Mouse (Mus musculus) E14TG2a.4 (cell line): ENCODE measurements around the gene Rpl4.

ENCODE experiments used
- CTCF ChIP-seq: conservative IDR thresholded peaks from 2 replicates; pipeline ENCODE4 v1.5.1; 2014; ENCODE audit warnings: low read length
- POU5F1 ChIP-seq: IDR thresholded peaks from 2 replicates; pipeline ENCODE4 v1.6.1; 2014; ENCODE audit warnings: low read length, borderline replicate concordance

- TF ChIP-seq CTCF (no peak), POU5F1 (no peak)
Measured at GRCm38 (mm10) chr9:64220603-64221002, 47.4 kb downstream of the Rpl4 start.
